Mouse (Mus musculus): ENCODE results near the gene Rbfox3. TPM values are rescaled to one million over a fixed set of nuclear protein-coding genes. Genes with fewer than 3 reads are reported as not detected.

Rbfox3 gene
- polyA plus RNA-seq, 1 experiment: not detected

DNA sequence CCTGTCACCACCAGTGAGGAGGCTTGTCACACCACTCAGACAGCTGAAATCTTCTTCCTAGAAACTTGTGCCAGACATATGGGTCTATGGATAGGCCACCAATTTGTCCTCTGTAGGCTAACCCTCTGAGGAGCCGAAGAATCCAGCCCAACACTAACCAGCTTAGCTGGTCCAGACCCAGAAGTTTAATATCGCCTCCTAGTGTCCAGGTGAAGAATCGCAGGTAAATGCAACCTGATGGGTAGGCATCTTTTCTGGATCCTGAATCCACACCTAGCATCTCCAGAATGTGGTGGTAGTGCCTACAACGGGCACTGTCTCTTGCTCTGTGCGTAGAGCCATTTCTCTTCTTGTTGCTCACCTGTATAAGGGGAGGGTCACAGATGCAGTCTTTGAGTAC lies 391.1 kb downstream of the Rbfox3 start:
- H3K4me1 ChIP-seq (ENCODE audit: control insufficient read depth, insufficient read depth, low read length): no peaks in the 10 kb centered on the region
- peak; percentile 27; the same call in 1 of the 2 replicates for TF ChIP-seq CTCF (IDR thresholded peaks at IDR 0.05; ENCODE audit: low read depth, low read length)
- no peak for TF ChIP-seq POLR2A (IDR thresholded peaks at IDR 0.05; ENCODE audit: borderline replicate concordance, low read depth, low read length)
- H3K4me3 ChIP-seq (ENCODE audit: insufficient read depth, low read length): no peak overlapping the region

DNA sequence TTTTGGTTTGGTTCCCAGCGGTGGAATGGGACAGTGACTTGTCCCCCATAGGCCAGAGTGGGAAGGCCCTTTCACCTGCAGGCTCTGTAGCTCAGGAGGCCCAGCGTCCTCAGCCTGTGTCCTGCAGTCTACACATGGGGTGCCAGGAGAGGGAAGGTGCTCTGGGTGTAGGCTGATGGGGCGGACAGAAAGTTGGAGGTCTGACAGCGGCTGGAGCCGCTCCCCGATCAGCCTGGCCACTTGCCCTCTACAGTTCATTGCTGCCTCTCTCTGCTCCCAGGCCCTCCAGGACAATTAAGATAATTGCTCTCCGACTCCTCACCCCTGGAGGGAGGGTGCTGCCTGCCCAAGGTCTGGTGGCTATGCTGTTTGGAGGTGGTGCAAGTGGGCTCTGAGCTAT lies 392.7 kb downstream of the Rbfox3 start:
- H3K27ac ChIP-seq (ENCODE audit: insufficient read depth, low read depth, low read length): no peak overlapping the region
- no peak for TF ChIP-seq POLR2A (IDR thresholded peaks at IDR 0.05; ENCODE audit: borderline replicate concordance, low read depth, low read length)
- TF ChIP-seq CTCF (IDR thresholded peaks at IDR 0.05; ENCODE audit: low read depth, low read length): no peak

More for the DNA sequence above, 391.1 kb downstream of the Rbfox3 start:
- H3K27ac ChIP-seq (ENCODE audit: insufficient read depth, low read depth, low read length): no peak overlapping the region

DNA sequence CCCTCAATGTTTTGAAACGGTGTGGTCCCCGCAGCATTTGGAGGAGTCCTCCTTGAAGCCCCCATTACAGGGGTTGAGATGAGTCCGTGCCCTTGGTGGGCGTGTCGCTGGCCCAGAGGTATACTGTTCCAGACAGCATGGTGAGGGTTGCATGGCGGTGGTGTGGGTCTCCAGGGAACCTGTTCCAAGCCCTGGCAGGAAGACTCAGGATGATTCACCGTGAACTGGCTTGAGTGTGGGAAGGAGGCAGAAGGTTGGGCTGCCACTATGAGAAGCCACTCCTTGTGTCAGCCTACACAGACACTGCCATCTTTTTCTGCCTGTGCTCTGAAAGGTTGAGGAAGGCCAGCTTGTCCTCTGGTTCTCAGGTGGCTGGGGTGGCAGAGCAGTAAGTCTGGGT lies 393.5 kb downstream of the Rbfox3 start:
- TF ChIP-seq CTCF (IDR thresholded peaks at IDR 0.05; ENCODE audit: low read depth, low read length): no peak
- no peak for TF ChIP-seq POLR2A (IDR thresholded peaks at IDR 0.05; ENCODE audit: borderline replicate concordance, low read depth, low read length)
- no peaks in the 10 kb centered on the region for H3K4me1 ChIP-seq (ENCODE audit: control insufficient read depth, insufficient read depth, low read length)
- H3K4me3 ChIP-seq (ENCODE audit: insufficient read depth, low read length): no peak overlapping the region
- H3K27ac ChIP-seq (ENCODE audit: insufficient read depth, low read depth, low read length): no peak overlapping the region

More for the DNA sequence above, 392.7 kb downstream of the Rbfox3 start:
- Histone ChIP-seq H3K4me1 (ENCODE audit: control insufficient read depth, insufficient read depth, low read length) (no peaks in the 10 kb centered on the region), H3K4me3 (ENCODE audit: insufficient read depth, low read length) (no peak overlapping the region)

DNA sequence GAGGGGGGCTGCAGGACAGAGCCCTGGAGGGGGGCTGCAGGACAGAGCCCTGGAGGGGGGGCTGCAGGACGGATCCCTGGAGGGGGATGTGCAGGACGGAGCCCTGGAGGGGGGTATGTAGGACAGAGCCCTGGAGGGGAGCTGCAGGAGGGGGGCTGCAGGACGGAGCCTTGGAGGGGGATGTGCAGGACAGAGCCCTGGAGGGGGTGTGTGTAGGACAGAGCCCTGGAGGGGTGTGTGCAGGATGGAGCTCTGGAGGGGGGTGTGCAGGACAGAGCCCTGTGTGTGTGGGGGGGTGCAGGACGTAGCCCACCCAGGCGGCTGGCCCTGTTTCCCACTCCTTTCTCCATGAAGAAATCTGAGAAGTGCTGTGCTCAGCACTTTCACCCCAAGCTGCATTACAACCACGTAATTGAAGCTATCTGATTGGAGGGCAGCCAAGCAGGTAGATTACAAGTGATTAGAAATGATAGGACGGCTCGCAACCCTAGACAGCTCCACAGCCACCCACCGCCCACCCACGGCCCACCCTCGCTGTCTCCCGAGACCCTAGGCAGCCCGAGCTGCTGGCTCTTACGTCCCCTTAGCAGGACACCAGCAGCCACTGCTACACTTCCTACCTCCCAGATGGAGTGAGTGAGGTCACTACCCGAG lies 399.0 kb downstream of the Rbfox3 start:
- no peak for TF ChIP-seq CTCF (IDR thresholded peaks at IDR 0.05; ENCODE audit: low read depth, low read length)
- TF ChIP-seq POLR2A (IDR thresholded peaks at IDR 0.05; ENCODE audit: borderline replicate concordance, low read depth, low read length): no peak

DNA sequence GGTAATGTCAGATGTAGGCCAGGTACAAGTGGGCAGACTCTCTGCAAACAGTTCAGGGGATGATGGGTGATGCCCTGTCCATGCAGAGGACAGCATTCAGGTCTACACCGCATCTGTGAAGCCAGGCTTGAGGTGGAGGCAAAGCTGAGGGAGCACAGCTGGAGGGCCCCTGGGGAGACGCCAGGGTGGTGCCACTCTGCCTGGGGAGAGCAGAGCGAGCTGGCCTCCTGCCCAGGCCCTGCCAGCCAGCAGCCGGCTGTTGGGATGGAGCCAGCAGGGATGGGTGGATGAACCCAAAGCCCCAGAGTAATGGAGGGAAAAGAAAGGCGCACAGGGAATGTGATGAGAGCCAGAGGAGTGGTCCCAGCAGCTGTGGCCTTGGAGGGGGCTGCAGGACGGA lies 399.5 kb downstream of the Rbfox3 start:
- TF ChIP-seq CTCF (IDR thresholded peaks at IDR 0.05; ENCODE audit: low read depth, low read length) (no peak), POLR2A (IDR thresholded peaks at IDR 0.05; ENCODE audit: borderline replicate concordance, low read depth, low read length) (no peak)
- H3K4me3 ChIP-seq (ENCODE audit: insufficient read depth, low read length): no peak overlapping the region
- H3K4me1 ChIP-seq (ENCODE audit: control insufficient read depth, insufficient read depth, low read length): no peaks in the 10 kb centered on the region
- H3K27ac ChIP-seq (ENCODE audit: insufficient read depth, low read depth, low read length): no peak overlapping the region

More for the DNA sequence above, 399.0 kb downstream of the Rbfox3 start:
- Histone ChIP-seq H3K4me3 (ENCODE audit: insufficient read depth, low read length) (no peak overlapping the region), H3K27ac (ENCODE audit: insufficient read depth, low read depth, low read length) (no peak overlapping the region), H3K4me1 (ENCODE audit: control insufficient read depth, insufficient read depth, low read length) (no peaks in the 10 kb centered on the region)

DNA sequence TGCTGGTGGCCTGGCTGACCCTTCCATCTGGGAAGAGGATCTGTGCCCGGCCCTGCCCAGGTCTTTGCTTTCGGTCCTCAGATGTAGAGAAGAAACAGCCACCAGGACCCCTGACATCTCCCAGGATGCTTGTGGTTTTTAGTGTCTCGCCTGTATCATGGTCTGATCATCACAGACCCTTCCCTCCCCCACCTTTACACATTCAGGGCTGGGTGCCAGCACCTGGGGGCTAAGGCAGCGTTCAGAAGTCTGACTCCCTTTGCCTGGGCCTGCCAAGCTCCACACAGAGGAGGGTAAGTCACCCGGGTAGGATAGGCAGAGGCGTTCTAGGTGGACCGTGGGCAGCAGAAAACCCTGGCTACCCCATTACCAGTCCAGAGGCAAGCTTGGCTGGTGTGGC lies 403.1 kb downstream of the Rbfox3 start:
- Histone ChIP-seq H3K27ac (ENCODE audit: insufficient read depth, low read depth, low read length) (no peak overlapping the region), H3K4me3 (ENCODE audit: insufficient read depth, low read length) (no peak overlapping the region), H3K4me1 (ENCODE audit: control insufficient read depth, insufficient read depth, low read length) (no peaks in the 10 kb centered on the region)
- TF ChIP-seq CTCF (IDR thresholded peaks at IDR 0.05; ENCODE audit: low read depth, low read length) (no peak), POLR2A (IDR thresholded peaks at IDR 0.05; ENCODE audit: borderline replicate concordance, low read depth, low read length) (no peak)

DNA sequence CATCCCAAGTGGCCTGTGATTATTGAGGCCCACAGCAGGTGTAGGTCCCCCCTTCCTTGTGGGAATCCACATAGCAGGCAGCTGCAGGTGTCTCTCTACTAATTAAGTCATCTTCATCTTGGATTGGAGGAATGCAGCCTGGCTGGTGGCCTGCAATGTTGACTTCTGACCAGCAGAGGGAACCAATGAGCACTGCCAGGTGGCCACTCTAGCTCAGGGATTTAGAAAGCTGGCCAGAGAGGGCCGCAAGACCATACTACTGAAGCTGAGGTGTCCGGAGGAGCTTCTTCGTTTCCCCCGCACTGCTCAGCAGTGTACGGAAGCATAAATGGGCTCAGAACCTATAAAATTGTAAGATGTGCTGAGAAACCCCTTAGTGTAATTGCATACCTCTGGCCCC lies 403.5 kb downstream of the Rbfox3 start:
- Histone ChIP-seq H3K27ac (ENCODE audit: insufficient read depth, low read depth, low read length) (no peak overlapping the region), H3K4me1 (ENCODE audit: control insufficient read depth, insufficient read depth, low read length) (no peaks in the 10 kb centered on the region), H3K4me3 (ENCODE audit: insufficient read depth, low read length) (no peak overlapping the region)
- TF ChIP-seq CTCF (IDR thresholded peaks at IDR 0.05; ENCODE audit: low read depth, low read length): peak; percentile 86
- no peak for TF ChIP-seq POLR2A (IDR thresholded peaks at IDR 0.05; ENCODE audit: borderline replicate concordance, low read depth, low read length)

DNA sequence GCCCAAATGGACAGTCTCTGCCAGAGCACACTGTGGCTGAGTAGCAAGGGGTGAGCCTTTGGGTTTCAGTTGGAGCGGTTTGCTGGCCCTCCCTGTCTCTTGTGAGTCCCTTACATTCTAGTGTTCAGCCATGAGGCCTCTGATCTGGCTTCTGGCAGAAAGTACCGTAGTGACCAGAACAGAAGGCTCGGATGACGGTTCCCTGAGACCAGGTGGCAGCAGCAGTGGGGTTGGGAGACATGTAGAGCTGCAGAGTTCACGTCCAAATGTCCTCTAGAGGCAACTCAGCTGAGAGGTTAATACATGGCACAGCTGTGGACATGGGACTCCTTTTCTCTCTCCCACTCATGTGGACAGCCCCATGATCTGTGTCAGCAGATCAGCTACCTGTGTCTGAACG lies 404.3 kb downstream of the Rbfox3 start:
- no peak overlapping the region for H3K27ac ChIP-seq (ENCODE audit: insufficient read depth, low read depth, low read length)
- H3K4me3 ChIP-seq (ENCODE audit: insufficient read depth, low read length): no peak overlapping the region
- H3K4me1 ChIP-seq (ENCODE audit: control insufficient read depth, insufficient read depth, low read length): no peaks in the 10 kb centered on the region
- TF ChIP-seq CTCF (IDR thresholded peaks at IDR 0.05; ENCODE audit: low read depth, low read length) (no peak), POLR2A (IDR thresholded peaks at IDR 0.05; ENCODE audit: borderline replicate concordance, low read depth, low read length) (no peak)

DNA sequence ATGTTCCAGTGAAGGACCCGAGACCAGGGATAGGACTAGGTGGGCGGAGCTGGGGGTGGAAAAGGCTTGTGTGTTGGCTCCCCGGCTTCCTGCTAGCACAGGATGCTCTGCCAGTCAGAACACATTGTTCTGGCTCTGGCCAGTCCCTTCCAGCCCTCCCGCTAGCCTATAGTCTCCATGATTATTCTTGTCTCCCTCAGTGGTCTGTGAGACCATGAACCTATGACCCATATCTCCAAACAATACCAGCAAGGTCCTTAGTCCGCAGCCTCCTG lies 407.3 kb downstream of the Rbfox3 start:
- Histone ChIP-seq H3K27ac (ENCODE audit: insufficient read depth, low read depth, low read length) (no peak overlapping the region), H3K4me3 (ENCODE audit: insufficient read depth, low read length) (no peak overlapping the region), H3K4me1 (ENCODE audit: control insufficient read depth, insufficient read depth, low read length) (no peaks in the 10 kb centered on the region)
- TF ChIP-seq POLR2A (IDR thresholded peaks at IDR 0.05; ENCODE audit: borderline replicate concordance, low read depth, low read length): no peak
- no peak for TF ChIP-seq CTCF (IDR thresholded peaks at IDR 0.05; ENCODE audit: low read depth, low read length)

DNA sequence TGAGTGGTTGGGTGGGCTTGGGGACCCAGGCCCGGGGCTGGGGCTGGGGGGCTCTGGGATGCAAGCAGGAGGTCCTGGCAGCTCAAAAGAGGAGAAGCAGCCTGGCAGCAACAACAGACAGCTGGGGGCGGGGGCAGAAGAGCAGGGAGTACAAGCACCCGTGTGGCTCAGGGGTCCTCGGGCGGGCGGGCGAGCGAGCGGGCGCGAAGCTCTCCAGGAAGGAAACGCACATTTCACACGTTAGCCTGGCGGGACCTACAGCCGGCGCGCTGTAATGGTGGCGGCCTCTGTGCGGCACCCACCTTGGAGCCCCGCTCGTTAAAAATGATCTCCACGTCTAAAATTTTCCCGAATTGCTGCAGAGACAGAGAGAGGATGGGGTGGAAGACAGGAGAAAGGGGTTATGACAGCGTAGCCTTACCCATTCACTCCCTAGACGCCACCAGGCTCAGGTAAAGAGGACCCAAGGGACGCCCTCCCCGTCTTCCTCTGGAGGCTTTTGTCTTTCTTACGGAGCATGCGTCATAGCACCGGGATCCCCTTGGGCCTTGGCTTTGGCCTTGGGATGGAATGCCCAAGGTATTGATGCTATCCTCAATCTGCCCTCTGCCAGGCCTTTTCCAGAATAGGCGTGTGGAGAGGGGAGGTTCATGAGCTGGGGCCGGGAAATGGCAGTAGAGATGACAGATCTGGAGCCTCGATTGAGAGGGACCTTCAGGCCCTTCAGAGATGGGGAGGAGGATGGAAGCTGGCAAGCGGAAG lies 407.8 kb downstream of the Rbfox3 start:
- Histone ChIP-seq H3K4me3 (ENCODE audit: insufficient read depth, low read length) (no peak overlapping the region), H3K4me1 (ENCODE audit: control insufficient read depth, insufficient read depth, low read length) (no peaks in the 10 kb centered on the region), H3K27ac (ENCODE audit: insufficient read depth, low read depth, low read length) (no peak overlapping the region)
- TF ChIP-seq CTCF (IDR thresholded peaks at IDR 0.05; ENCODE audit: low read depth, low read length): no peak

Measured in bone marrow macrophage, adult 2 months (primary cell).